Mouse (Mus musculus) thymus, adult 2 months (tissue): ENCODE measurements at regions not wholly inside any gene's neighbourhood (a gene's known extent, or its start where the extent isn't known, plus 50 kb on each side); places are given as distances from the start of the nearest gene placed in this dataset.

Source experiments
- CTCF ChIP-seq: fragments of 200-500 bp; IDR thresholded peaks from 2 replicates; pipeline ENCODE4 v1.5.1; 2012; ENCODE audit warnings: mild to moderate bottlenecking, control low read depth, low read length, moderate library complexity, borderline replicate concordance; ENCODE audit not compliant: control insufficient read depth, poor library complexity, insufficient read depth; ENCODE audit errors: extremely low read depth
- POLR2A ChIP-seq: fragments of 200-500 bp; IDR thresholded peaks from 2 replicates; pipeline ENCODE4 v1.6.1; 2012; ENCODE audit warnings: mild to moderate bottlenecking, low read length, control low read depth, moderate library complexity; ENCODE audit not compliant: control insufficient read depth, poor library complexity, insufficient read depth; ENCODE audit errors: extremely low read depth

DNA sequence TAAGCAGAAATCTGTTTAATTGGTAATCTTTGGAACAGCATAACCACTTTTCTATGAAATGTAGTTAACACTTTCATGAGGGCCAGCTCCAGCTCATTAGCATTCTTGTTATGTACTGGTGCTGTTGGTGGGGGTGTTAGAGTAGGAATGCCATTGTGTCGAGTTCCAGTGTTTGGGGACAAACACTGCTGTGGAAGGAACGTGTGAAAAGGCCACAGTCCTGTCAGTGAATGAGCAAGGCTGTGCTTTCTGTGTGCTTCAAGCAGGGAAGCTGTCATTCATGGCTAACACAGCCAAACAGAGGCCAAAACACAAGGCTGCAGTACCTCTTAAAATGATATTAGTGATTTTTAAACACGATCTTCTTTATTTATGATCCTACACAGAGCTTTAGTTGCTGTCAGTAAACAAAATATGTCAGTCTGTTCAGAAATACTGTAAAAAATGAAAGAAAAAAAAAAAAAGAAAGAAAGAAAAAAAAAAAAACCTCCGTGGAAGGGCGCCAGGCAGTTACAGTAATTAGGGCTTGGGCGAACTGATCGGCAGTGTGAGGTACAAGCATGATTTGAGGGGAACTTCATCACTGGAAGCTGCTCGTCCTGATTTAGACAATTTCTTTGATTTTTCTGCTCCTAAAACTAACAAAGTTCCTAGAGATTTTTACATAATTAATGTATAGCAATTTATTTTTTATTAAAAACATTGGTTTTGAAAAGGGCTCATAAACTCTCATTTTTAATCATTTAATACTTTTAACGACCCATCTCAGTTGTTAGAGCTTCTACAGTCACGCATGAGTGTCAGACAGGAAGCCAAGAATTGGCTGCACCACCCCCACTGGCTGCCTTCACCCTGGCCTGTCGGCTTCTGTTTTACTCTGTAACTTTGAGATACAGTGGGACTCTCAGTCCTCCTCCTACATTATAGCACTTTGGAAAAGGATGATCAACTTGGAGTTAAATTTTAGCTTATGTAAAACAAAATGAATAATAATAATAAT, 80.8 kb upstream of the Dnajc24 start:
- no peak for TF ChIP-seq POLR2A
- TF ChIP-seq CTCF, result no peak
